Mouse (Mus musculus): ENCODE measurements around the gene Suclg1. TPM values are rescaled to one million over a fixed set of nuclear protein-coding genes. Genes with fewer than 3 reads are reported as not detected.

Suclg1 gene
- total RNA-seq, 4 experiments from 2014 or later = 114 to 134 (median 127) TPM

DNA sequence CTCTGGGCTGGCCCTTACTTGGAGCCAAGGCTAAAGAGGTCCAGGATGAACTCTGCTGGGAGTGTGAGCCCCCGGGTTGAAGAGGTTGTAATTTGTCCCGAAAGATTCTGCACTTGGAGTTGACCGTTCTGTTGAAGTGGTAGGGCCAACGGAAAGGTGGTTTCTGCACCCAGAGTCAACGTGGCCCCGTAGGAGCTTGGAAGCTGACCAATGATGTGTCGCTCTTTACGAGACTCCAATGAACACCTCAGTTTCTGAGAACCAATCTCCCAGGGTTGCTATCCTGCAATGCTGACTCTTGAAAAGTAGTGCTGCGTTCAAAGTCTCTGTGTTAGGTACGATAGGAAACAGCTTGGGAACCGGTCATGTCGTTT, 854 bp downstream of the Suclg1 start:
- peak in 1 of 2 experiments; percentile 24 for DNase-seq (ENCODE audit: low spot score in 2 of 2)

DNA sequence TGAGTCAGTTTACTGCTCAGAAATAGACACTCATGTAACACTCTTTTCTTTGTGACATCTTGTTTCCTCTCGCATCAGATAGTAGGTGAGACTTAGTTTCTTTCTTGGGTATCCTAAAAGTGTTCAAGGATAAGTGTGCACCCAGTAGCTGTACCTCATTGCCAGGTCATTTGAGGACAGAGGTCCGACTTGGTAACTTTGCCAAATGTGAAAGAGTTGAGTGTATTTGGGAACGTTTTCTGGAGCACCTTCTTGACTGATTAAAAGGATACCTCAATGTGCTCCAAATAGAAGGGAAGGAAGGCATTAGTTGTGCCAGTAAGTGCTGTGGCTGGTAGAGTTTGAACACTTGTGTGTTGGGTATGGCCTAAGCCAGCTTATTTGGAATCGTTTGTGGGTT, 1.7 kb downstream of the Suclg1 start:
- no peak for DNase-seq (ENCODE audit: low spot score in 2 of 2)

- no peak for DNase-seq (ENCODE audit: low spot score in 2 of 2)
These were observed 3.2 kb downstream of the Suclg1 start for GRCm38 (mm10) chr6:73251336-73251735.

- DNase-seq (ENCODE audit: low spot score in 2 of 2) = no peak
These were observed 4.2 kb downstream of the Suclg1 start for GRCm38 (mm10) chr6:73252396-73252795.

DNA sequence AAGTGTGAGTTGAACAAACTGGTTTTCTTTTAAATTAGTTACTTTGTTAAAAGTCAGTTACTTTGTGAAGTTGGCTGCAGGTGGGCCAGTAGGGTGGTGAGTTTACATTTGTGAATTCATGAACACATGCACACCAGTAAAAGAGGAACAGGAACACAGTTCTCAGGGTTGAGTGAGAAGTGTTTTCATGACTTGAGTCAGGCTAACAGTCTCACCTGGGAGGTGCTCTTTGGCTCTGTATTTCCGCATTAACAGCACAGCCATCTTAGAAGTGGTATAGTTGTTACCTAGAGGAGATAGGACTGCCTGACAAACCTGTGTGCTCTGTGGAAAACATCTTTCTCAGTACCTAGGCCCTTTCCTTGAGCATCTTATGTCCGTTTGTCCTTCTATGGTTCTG, 4.8 kb downstream of the Suclg1 start:
- DNase-seq (ENCODE audit: low spot score in 2 of 2) = no peak

GRCm38 (mm10) chr6:73253584-73253983, 5.4 kb downstream of the Suclg1 start:
- DNase-seq (ENCODE audit: low spot score in 2 of 2) = no peak

- no peak for DNase-seq (ENCODE audit: low spot score in 2 of 2)
These were observed 6.4 kb downstream of the Suclg1 start for GRCm38 (mm10) chr6:73254307-73255228.

DNA sequence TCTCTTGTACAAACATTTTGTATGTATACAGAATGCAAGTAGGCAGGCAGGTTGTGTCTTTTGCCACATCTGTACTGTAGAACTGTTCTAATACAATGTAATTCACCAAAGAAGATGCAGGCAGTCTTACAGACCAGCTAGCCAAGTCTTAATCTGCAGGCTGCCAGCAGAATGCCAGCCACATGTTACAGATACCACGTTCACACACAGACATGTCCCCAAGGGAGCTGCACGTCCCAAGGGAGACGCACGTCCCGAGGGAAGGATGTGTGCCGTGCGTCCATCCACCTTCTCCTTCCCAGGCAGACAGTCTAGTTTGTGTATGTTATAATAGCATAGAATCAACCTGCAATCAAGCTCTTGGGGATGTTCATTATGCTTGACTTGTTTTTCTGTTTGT, 8.9 kb downstream of the Suclg1 start:
- DNase-seq (ENCODE audit: low spot score in 2 of 2) = no peak

DNA sequence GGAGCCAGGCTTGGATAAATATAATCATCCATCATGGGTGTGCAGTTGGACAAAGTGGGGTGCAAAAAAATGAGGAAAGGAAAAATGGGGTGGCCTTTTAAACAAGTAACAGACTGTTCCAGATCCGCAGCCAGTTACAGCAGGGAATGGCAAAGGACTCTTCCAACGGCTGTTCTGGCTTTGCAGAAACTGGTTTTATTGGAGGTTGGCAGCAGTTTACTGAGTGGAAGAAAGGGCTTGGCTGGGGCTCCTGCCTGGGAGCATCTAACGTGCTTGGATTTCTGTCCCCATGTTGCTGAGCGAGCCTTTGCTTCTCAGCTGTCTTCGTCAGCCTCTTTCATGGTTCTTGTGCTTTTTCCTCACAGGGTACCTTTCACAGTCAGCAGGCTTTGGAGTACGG, 11.9 kb downstream of the Suclg1 start:
- DNase-seq (ENCODE audit: low spot score in 2 of 2) = no peak

DNA sequence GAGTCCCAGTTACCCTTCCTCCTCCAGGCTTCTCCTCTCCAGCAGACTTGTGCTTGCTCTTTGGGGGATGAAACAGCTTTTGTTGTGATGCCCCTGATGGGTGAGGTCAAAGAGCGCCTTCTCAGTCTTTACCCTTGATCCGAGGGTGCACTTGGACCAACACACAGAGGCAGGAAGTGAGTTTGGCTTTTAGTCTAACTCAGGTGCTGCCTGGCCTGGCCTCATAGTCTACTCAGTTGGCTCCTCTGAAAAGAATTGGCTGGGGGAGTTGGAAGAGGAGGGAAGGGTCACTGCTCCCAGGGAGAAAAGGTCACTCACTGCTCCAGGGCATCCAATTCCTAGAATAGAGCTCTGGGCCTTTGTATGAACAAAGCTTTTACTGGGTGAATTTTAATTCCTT, 16.6 kb downstream of the Suclg1 start:
- no peak for DNase-seq (ENCODE audit: low spot score in 2 of 2)

- DNase-seq (ENCODE audit: low spot score in 2 of 2) = no peak
These were observed 19.6 kb downstream of the Suclg1 start for GRCm38 (mm10) chr6:73267738-73268311.

DNA sequence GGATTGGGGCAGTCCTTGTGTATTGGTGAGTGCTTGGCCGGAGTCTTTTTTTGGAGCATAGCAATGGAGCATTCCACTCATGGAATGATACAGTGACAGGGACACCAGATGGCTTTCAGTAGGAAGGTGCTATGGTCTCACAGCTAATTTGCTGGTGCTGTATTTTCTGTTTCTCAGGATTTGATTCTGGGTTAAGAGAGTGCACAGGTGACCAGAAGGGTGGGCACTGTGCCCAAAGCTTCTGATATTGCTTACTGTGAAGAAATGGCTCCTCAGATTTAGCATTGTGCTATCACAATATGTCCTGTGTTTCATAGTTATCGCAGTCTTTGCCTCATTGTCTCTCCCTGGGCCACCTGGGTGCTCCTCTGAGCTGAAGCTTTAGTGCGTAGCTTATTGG, 21.2 kb downstream of the Suclg1 start:
- no peak for DNase-seq (ENCODE audit: low spot score in 2 of 2)

DNA sequence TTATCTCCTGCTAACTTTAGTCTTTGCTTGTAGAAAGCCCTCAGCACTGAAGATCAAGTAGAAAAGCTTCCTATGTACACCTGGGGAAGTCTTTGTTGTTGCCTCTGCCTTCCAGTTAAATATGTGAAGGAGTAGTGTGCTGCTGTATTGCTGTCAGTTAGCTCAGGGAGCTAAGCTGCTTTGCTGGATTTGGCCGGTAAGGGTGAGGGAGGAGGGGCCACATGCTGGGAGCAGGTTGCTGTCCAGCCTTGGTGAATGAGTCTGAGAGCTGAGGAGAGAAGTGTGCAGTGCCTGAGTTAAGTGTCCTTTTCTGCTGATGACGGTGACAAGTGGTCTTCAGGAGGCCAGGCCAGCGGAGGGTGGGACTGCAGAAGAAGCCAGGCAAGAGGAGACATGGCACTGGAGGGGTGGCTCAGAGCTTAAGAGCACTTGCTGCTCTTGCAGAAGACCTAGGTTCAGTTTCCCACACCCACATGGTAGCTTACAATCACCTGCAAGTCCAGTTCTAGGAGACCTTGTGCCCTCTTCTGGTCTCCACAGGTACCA, 23.4 kb downstream of the Suclg1 start:
- DNase-seq (ENCODE audit: low spot score in 2 of 2) = no peak

DNA sequence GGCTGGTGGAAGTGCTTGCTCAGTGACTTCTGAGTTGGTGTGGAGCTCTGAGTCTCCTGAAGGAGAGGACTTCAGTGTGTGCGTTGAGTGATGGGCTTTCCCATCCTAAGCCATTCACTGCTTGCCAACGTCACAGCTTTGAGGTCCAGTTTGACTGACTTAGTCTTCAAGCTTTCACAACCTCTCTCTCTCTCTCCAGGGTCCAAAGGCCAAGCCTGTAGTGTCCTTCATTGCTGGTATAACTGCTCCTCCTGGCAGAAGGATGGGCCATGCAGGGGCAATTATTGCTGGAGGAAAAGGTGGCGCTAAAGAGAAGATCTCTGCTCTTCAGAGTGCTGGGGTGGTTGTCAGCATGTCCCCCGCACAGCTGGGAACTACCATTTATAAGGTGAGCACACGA, 26.8 kb downstream of the Suclg1 start:
- no peak for DNase-seq (ENCODE audit: low spot score in 2 of 2)

DNA sequence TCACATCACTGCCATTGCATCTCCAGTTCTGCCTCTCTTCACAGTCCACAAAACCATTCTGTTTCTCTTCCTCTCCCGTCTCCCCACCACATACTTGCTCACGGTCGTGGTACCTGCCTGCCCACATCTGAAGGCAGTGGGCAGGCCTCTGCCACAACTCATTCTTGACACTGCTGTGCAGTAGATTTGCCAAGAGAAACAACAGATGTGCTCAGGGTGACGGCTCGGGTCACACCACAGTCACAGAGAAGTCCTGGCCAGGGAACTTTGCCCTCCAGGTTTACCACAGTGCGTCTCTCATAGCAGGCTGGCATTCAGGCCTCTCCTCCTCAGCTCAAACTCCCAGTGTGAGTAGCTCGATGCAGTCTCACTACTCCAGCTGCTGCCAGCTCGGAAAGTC, 31.5 kb downstream of the Suclg1 start:
- DNase-seq (ENCODE audit: low spot score in 2 of 2) = no peak

GRCm38 (mm10) chr6:73280546-73281115, 32.4 kb downstream of the Suclg1 start:
- DNase-seq (ENCODE audit: low spot score in 2 of 2) = no peak

DNA sequence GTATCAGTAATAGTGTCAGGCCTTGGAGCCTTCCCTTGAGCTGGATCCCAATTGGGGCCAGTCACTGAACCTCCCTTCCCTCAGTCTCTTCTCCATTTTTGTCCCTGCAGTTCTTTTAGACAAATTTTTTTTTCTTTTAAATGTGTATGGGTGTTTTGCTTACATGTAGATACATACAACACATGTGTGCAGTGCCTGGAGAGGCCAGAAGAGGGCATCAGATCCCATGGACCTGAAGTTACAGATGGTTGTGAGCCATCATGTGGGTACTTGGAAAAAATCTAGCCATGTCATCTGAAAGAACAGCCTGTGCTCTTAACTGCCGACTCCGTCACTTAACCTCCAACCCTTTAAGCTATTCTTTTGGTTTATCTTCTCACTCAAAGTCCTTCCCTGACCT, 38.1 kb downstream of the Suclg1 start:
- no peak for DNase-seq (ENCODE audit: low spot score in 2 of 2)

DNA sequence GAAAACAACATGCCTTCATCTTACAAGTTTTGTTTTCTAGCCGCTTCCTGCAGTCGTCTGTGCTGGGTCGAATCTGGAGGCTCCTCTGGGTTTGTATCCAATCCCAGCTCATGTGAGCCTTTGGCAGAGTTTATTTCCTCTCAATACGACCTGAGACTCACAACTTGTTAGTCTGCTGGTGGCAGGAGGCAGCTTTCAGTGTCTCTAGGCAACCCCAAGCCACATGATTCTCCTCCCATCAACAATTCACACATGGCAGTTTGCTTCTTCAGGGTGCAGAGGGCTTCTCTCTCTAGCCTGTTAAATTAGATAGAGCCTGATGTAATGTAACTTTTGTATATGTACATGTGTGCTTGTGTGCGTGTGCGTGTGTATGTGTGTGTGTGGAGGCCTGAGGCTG, 58.7 kb downstream of the Suclg1 start:
- DNase-seq (ENCODE audit: low spot score in 2 of 2) = no peak

DNA sequence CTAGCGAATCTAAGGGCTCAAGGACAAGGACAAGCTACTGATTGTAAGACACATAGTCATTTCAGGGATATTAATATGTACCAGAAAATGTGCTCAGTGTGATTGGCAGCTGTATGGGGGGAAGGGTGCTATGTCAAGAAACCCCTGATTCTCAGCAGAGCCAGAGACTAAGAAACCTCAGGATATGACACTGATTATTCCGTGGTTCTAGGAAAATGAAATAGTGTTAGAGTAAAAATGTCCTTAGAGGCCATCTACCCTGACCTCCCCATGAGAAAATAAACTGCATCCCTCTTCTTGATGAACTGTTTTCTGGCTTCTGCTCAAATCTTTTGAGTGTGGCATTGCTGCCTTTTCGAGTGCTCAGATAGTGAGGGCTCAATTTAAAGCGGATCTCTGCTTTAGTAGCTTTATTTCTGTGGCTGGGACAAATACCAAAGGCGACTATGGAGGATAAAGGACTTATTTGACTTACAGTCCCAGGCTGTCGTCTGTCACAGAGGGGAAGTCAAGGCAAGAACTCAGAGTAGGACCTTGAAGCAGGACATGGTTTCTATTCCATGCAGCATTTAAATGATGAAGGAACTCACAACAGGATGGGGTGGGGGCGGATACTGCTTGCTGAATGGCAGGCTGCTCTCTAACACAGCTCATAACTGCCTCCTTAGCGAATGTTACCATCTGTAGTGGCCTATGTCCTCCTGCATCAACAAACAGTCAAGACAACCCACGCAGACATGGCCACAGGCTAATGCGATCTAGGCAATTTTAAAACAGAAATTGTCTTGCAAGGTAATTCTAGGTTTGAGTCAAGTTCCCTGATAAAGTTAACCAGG, 60.7 kb downstream of the Suclg1 start:
- DNase-seq (ENCODE audit: low spot score in 2 of 2) = no peak

DNA sequence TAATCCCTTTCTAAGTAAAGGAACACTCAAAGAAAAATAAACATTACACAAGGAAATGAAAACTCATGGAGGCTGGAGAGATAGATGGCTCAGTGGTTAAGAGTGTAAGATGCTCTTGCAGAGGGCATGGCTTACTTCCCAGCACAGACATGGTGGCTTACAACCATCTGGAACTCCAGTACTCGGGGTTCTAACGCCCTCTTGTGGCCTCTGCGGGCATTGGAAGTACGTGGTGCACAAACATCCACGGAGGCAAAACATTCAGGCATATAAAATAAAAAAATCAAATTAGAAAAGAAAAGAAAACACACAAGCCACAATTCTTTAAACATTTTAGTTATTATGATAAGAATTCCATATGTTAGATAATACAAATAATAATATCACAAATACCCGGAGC, 63.2 kb downstream of the Suclg1 start:
- no peak for DNase-seq (ENCODE audit: low spot score in 2 of 2)

DNA sequence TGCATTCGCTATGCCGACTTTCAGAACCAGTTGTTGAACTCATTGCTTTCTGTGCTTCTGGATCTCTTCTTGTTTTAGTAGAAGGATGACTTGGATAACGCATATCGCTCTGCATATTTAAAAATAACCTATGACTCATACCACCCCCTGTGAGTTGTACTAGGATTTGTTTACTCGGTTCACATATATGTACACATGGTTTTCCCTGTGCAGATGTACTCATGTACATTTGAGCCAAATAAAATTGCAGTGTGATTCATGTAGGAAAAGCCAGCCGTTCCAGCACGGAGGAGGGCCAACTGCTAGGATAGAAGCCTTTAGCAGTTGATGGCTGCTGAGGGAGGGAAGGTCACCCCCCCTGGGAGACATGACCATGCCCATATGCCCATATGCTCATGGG, 63.6 kb downstream of the Suclg1 start:
- DNase-seq (ENCODE audit: low spot score in 2 of 2) = no peak

Measured in left cerebral cortex, adult 8-10 months (tissue).